Mouse (Mus musculus) layer of hippocampus, adult 9-11 months (tissue): ENCODE data around the gene Prm3.

Experiments
- DNase-seq: peaks from one replicate; pipeline ENCODE4 v3.0.0; 2022

Gene Prm3

DNA sequence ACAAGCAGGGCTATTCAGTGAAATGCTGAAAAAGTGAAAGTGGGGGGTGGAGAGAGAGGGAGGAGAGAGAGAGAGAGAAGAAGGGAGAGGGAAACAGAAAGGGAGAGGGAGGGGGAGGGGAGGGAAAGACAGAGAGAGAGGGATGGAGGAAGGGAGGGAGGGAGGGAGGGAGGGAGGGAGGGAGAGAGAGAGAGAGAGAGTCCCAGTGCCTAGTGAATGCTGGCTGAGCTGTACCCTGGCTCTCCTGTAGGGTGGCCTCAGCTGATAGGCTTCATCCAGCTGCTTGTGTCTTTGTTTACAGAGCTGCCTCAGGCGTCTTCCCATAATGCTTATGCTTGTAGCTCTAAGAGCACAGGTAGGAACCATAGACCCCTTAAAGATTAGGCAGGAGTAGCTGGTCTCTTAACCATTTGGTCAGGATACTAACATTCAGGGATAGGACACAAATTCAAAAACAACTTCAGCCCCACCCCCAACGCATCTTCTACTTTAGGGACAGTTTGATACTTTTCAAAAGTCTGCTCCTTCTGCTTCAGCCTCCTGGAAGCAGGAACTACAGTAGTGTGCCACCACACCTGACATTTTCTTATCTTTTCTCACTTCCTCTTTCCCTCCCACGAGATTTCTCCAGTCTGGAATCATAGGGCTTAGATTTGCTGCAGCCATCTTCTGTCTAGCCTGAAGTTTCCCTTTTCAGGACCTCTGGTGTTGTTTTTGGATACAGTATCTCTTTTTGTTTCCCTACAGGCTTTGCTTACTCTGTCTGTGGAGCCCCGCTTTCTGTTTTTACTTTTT, 20.0 kb downstream of the Prm3 start:
- no peak for DNase-seq

DNA sequence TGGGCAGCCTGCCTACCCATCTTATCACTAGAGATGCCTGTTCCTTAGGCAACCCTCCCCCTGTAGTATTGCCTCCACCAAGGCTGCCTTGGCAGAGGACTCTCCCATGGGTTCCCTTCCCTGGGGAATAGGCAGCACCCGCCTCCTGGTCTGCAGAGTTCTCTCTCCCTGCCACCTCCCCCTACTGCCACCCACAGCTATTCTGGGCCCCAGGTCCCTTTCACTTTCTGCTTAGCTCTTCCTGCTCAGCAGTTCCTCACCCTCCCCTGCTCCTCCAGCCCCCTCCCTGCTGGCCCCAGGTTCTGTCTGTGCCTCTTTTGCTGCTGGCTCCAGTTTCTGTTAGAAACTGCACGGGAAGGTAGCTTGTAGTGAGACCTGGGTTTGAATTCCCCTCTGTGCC, 21.1 kb downstream of the Prm3 start:
- DNase-seq = no peak

DNA sequence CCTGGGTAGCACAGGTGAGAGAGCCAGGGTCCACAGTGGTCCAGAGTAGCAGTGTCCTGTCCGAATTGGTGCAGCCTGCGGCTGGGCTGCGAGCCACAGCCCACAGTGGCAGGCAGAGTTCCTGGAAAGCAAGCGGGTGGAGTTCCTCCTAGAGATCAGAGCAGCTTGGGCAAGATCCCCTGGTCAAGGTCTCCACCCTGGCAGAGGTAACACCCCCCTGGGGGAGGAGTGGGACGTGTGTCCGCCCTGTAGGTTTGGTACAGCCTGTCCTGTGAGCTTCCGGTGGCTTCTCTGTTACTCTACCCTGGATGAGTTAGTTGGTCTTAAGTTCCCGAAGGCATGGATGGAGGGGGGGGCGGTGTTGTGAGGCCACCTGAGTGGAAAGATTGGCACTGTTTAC, 21.9 kb downstream of the Prm3 start:
- DNase-seq = no peak

DNA sequence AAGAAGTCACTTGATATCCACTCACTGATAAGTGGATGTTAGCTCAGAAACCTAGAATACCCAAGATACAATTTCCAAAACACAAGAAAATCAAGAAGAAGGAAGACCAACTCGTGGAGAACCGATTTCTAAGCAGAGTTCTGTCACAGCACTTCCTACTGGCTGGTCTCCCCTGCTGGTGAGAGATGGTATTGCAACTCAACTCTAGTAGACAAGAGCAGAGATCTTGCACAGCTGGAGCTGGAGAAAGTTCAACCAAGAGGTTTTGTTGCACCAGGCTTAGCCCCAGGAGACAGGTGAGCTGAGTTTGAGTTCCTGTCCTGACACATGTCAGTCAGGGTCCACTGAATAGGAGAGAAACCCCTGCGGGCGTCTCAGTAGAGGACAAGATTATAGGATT, 23.6 kb downstream of the Prm3 start:
- DNase-seq = peak; percentile 42

DNA sequence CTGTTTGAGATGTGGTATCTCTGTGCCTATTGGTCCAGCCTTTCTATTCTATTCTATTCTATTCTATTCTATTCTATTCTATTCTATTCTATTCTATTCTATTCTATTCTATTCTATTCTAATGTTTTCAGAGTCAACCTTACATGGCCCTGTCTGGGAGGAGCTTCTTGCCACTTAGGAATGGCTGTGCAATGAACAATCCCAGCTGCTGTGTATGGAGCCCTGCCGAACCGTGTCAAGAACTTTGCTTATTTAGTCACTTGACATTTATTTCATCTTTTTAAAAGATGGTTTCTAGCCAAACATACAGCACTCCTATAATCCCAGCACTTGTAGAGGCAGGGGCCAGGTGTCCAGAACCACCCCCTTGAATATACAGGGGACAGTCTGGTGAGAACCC, 26.4 kb downstream of the Prm3 start:
- DNase-seq = no peak

DNA sequence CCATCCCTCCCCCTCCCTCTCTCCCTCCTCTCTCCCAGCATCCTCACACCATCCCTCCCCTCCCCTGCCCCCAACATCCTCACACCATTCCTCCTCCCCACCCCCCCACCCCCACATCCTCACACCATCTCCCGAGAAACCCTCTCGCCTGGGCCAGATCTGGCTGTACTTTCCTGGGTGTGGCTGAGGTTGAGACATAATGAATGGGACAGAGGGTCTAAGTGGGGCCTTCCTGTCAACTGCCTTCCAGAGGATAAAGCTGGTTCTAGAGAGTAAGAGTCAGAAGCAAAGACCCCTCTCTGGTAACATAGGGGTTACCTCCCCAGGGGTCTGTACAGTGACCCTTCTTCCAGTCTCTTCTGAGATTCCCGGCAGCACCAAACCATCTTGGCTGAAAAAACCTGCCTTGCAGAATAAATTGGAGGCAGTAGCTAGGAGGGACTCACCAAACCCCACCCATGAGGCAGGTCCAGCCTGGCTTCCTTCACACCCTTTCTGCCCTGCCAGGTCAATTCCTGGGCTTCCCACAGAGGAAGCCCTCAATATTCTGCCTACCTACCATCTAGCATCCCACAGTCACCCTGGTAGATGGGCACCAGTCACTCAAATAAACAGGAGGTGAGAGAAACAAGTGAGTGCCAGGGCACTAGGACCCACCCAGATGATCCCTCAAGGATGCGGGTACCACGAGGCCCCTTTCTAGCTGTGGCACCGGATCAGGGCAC, 27.0 kb downstream of the Prm3 start:
- no peak for DNase-seq

DNA sequence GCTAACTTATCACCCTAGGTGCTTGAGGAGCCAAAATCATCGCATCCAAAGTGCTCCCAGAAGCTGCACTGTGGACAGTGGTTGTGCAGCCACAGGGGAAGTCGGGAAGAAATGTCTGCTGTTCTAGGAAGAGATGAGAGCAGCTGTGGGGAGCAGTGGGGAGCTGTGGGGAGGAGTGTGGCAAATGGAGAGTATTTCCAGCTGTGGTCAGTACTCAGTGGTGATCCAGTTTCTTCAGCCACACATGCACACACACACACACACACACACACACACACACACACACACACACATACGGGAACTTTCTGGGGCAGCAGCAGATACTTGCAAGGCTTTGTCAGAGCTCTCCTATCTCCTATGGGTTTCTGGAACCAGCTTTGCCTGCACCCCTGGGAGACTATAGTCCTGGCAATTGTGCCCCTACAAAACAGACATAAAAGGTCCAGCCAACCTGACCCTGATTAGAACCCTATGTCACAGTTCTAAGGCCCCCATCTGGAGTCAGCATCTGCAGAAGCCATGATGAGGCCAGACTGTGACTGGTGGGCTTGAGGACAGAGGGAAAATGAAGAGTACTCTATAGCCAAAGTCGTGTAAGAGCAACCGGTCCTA, 28.0 kb downstream of the Prm3 start:
- DNase-seq = no peak

DNA sequence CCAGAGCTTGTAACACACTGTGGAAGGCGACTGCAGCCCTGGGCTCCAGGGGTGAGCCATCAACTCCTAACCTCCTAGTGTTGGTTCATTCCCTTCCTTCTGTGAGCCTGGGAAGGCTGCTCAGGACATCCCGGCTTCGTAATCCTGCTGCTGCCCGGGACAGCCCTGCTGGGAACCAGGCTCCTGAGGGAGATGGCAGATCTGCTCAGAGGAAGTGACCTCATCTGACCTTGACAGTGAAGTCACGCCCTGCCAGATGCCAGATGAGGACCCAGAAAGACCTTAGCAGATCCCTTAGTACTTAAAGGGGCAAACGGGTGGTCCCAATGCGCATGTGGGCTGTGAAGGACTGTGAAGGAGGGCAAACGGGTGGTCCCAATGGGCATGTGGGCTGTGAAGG, 29.5 kb downstream of the Prm3 start:
- no peak for DNase-seq

DNA sequence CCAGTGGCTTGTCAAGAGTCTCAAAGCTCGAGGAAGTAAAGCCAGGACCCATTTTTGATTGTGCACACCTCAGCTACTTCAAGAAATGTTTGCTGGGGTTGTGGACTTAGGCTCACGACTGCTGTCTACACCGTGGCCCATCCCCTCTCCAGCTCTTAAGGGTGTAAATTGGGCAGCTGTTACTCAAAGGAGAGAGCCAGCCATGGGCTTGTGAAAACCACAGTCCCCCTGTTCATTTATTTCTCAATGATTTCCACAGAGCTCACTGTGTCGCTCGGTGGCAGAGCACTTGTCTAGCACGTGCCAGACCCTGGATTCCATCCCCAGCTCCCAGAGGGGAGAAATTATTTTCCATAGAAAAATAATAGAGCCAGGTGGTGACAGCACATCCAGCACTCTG, 34.5 kb downstream of the Prm3 start:
- no peak for DNase-seq

DNA sequence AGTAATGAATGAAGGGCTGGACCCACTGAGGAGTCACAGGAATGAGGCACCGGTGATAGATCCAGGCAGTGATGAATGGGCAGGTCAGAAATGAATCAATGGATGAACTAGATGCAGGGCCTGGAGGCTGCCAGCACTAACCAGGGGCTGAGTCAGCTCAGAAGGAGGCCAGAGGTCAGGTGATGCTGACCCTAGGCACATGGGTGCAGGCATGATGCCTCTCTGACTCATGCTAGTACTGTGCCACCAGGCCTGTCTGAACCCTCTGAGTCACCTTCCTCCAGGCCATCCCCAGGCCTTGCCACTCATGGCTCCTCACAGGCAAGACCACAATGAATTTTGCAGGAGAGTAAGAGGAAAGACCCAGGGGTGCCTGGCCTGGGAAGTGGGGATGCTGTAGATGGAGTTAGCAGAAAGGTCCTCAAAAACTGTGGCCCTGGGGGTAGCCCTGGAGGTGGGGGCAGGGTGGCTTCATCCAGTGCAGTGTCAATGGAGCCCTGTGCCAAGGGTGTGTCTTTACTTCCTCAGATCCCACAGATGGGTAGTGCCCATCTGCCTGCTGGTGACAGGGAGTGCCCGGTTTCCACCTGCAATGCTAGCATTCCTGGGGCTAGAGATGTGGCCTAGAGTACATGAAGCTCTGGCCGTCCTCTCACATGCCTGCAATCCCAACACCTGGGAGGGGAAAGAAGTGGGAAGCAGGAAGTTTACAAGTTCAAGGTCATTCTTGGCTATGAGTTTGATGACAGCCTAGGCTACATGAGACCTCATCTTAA, 36.0 kb downstream of the Prm3 start:
- no peak for DNase-seq

DNA sequence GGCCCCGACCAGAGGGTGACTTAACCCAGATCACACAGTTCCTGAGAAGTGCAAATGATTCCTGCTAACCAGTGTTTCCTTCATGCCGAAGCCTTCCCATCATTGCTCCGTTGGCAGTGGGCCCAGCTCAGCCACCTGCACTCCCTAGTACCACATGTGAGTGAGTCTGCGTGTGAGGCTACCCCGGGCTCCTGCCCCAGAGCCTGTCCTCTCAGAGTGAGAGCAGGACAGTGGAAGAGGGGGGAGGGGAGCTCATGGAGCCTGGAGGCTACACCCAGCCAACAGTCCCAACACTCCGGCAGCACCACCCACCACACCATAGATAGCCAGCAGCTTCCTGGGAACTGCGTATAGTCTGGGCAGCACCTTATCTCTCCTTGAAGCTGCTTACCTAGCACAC, 40.9 kb downstream of the Prm3 start:
- no peak for DNase-seq

DNA sequence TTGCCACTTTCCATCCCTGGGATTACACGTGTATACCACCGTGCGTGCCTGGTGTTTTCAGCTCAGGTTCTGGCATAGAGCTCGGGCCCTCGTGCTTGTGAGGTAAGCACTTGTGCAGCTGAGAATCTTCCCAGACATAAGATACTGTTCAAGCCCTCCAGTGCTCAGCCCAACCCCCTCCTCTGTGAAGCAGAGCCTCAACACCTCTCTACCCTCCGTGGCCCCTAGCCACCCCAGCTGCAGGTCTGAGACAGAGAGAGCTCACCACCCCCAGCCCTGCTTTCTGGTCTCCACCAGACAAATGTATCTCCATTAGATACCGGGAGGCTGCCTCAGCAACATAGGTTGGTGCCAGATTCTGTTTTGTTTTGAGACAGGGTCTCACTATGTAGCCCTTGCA, 41.5 kb downstream of the Prm3 start:
- DNase-seq = no peak

DNA sequence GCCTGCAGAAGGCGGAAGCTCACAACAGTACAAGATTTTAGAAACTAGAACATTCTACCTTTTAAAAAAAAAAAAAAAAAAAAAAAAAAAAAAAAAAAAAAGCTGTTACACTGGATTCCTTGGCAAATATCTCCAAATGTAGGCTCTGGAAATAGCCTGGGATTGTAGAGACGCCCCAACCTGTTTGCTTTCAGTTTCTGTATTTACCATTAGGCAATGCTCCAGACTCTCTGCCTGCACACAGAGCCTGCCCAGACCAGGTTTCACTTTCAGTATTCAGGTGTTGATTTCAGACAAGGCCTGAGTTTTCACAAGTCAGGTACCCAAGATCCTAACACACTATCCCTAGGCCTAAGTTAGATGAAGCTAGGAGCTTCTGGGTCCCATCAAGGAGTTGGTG, 49.6 kb downstream of the Prm3 start:
- DNase-seq = peak; percentile 33
